Mouse (Mus musculus): Measurements from ENCODE around the gene Il11ra2. TPM values are rescaled to one million over a fixed set of nuclear protein-coding genes. Genes with fewer than 3 reads are reported as not detected.
"Not testable (repeated sequence)": the region's sequence is repeated elsewhere in the genome, so short reads cannot be mapped to it uniquely, and the experiment has no call there.

Il11ra2 gene
- total RNA-seq (2017) = not detected in 2 replicates

DNA sequence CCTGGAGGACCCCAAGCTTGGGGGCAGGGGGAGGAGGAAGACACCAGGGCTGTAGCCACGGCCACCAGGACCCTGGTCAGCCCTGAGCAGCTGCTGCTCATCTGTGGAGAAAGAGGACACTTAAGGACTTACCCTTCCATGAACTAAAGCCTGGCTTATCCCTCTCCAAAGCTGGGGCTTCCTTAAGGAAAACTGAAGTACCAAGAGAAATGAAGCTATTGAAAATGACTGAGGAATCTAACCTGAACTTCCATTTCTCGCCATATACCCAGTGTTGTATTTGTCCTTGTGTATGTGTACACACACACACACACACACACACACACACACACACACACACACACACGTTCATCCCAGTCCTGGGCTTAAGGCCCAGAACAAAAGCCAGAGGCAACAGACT lies at the start of gene Il11ra2:
TSS of gene Il11ra2 (minus strand) at position 101 of the 400 bp plus-strand sequence.
- not testable (repeated sequence) for ATAC-seq (replicated peaks in 1 of 2; ENCODE audit: insufficient read depth in 1 of 2, low FRiP score in 2 of 2, low TSS enrichment in 1 of 2, low read depth in 1 of 2, poor library complexity in 2 of 2, severe bottlenecking in 2 of 2)

DNA sequence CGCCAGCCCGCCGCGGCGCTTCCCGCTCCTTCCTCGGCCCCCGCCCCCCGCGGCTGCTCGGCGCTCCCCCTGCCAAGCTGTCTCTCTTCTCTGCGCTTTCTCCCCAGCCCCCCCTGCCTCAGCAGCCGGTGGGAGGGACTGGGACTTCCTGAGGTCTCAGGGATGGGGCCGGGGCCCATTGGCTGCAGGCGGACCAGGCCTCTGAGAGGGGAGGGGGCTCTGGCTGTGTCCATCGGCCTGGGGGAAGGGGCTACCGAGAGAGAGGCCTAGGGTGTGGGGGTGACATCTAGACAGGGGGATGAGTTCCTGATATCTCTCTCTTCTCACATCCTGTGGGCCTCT lies 20.5 kb upstream of the Il11ra2 start:
- not testable (repeated sequence) for ATAC-seq (replicated peaks in 1 of 2; ENCODE audit: insufficient read depth in 1 of 2, low FRiP score in 2 of 2, low TSS enrichment in 1 of 2, low read depth in 1 of 2, poor library complexity in 2 of 2, severe bottlenecking in 2 of 2)

DNA sequence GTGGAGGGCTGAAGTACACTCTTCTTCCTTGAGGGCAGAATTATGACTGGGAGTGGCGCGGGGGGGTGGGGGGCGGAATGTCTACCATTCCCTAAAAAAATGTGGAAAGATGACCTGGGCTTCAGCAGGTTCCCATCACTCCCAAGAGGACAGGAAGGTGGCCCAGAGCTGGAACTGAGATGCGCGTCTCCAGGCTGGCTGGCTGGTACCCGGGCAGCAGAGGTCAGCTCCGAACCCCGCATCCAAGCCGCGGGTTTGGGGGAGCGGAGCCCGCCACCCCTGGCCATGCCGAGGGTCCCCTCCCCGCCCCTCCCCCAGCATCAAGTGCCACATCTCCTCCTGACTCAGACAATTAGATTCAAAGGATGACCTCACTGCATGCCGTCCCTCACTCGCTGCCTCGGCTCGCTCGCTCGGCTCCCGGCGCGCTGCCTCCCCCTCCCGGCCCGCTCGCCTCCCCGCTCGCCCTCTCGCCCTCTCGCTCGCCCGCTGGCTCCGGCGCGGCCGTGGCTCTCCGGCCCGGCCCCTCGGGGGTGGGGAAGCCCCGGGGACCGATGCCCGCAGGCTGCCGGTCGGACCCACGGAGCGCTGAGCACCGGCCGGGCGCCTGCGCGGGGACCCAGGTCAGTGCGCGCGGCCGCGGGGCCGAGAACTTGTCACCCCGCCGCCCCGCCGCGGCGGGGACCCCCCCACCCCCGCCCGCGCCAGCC lies 19.9 kb upstream of the Il11ra2 start:
- ATAC-seq (replicated peaks in 1 of 2; ENCODE audit: insufficient read depth in 1 of 2, low FRiP score in 2 of 2, low TSS enrichment in 1 of 2, low read depth in 1 of 2, poor library complexity in 2 of 2, severe bottlenecking in 2 of 2) = not testable (repeated sequence)

DNA sequence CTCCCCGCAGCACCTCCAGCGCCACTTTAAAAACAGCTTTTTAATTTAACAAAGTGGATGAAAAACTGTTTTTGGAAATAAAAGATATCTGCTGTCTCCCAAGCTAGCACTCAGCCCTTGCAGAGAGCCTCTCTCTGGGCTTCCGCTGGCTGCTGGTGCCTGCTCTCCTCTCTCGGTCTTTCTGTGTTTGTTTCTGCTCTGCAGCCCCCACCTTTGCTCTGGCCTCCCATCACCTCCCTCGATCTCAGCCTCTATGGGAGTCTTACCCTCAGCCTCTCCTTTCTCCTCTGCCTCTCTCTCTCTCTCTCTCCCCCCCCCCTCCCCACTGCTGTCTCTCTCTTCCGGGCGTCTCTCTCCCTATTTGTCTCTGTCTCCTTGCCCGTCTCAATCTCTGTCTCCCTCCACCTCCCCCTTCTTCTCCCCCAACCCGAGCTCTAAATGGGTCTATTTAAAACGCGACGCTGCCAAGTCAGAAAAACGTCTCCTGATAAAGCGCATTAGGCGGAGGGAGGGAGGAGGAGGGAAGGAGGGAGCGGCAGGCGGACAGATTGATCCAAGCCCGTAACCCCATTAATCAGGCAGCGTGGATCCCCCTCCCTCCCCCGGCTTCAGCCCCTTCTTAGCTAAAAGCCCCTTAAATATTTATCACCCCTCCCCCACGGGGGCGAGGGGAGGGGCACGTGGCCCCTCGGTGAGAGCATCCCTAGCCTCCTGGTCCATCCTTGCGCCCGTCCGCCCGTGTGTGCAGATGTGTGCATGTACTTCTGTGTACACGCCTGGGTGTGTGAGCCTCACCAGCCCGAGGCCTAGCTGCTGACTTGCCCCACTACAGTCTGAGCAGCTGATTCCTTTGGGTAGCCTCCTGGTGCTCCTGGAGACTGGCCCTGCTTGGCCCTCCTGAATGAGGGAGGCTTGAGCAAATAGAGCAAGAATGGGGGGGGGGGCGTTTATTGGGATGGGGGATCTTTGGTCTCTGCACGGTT lies 19.0 kb upstream of the Il11ra2 start:
- not testable (repeated sequence) for ATAC-seq (replicated peaks in 1 of 2; ENCODE audit: insufficient read depth in 1 of 2, low FRiP score in 2 of 2, low TSS enrichment in 1 of 2, low read depth in 1 of 2, poor library complexity in 2 of 2, severe bottlenecking in 2 of 2)

DNA sequence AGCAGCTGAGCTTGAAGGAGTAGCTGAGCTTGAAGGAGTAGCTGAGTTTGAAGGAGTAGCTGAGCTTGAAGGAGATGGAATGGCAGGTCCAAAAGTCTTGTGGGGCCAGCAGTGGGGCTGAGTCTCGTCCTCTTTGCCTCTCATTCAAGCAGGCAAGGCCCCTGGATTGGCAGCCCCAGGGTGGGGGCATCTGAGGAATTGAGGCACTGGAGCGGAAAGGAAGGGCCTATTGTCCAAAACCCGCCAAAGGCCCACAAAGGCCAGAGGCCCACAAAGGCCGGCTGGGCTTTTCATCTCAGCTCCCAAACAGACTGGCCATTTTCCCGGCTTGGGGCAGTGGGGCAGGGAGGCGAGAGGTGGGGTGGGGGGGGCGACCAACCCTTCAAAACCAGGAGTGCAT lies 17.7 kb upstream of the Il11ra2 start:
- ATAC-seq (replicated peaks in 1 of 2; ENCODE audit: insufficient read depth in 1 of 2, low FRiP score in 2 of 2, low TSS enrichment in 1 of 2, low read depth in 1 of 2, poor library complexity in 2 of 2, severe bottlenecking in 2 of 2) = not testable (repeated sequence)

DNA sequence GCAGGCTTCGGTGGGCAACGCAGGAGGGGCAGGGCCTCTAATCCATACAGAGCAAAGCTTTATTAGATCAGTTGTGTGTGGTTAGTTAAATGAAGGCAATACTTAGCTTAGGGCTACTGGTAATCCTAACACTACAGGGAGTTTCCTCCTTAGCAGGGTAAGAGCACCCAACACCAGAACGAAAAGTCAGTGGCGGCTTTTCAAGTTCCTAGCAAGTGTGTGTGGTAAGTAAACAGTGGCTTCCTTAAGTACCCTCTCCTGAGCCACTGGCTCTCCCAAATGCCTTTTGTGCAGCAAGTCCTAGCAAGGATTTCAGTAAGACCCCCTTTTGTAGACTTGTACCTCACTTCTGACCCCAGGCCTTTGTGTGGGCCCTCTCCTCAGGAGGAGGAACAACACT lies 13.7 kb upstream of the Il11ra2 start:
- ATAC-seq (replicated peaks in 1 of 2; ENCODE audit: insufficient read depth in 1 of 2, low FRiP score in 2 of 2, low TSS enrichment in 1 of 2, low read depth in 1 of 2, poor library complexity in 2 of 2, severe bottlenecking in 2 of 2) = not testable (repeated sequence)

DNA sequence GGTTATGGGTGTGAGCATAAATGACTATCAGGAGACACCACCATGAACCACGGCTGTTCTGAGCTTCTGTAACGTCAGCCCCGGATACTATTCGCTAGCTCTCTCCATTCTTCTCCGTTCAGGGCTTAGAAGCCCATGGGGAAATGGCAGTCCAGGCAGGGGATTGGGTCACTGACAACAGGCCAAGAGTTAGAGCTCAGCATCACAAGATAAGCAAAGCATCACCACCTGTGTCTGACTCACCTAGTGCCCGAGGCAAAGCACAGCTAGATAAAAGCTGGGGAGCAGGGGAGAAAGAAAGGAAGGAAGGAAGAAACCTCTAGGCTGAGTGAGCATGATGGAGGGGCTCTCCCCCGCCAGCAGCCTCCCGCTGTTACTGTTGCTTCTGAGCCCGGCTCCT lies 6.7 kb downstream of the Il11ra2 start, which contains the start of gene Ccl27b:
TSS of gene Ccl27b (plus strand) at position 301 of the 400 bp plus-strand sequence.
- ATAC-seq (replicated peaks in 1 of 2; ENCODE audit: insufficient read depth in 1 of 2, low FRiP score in 2 of 2, low TSS enrichment in 1 of 2, low read depth in 1 of 2, poor library complexity in 2 of 2, severe bottlenecking in 2 of 2) = not testable (repeated sequence)

DNA sequence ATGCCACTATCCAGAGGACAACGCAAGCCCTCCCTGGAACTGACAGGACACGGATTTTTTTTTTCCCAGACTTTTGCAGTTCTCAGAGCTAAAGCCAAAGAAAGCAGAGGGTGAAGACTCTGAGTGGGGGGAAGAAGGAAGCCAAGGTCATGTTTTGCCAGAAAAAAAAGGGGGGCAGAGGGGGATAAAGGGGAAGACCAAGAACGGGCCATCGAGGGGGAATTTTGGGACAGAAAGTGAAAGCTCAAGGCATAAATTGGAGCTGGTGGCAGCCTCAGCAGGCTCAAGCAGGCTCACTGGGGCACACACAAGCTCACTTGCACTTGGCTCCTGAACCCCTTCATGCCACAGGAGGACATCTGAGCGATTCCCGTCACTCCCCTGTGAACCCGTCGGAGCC lies 32.3 kb downstream of the Il11ra2 start, which contains the start of gene Gm2564:
TSS of gene Gm2564 (plus strand) at position 301 of the 400 bp plus-strand sequence.
- ATAC-seq (replicated peaks in 1 of 2; ENCODE audit: insufficient read depth in 1 of 2, low FRiP score in 2 of 2, low TSS enrichment in 1 of 2, low read depth in 1 of 2, poor library complexity in 2 of 2, severe bottlenecking in 2 of 2) = not testable (repeated sequence)

DNA sequence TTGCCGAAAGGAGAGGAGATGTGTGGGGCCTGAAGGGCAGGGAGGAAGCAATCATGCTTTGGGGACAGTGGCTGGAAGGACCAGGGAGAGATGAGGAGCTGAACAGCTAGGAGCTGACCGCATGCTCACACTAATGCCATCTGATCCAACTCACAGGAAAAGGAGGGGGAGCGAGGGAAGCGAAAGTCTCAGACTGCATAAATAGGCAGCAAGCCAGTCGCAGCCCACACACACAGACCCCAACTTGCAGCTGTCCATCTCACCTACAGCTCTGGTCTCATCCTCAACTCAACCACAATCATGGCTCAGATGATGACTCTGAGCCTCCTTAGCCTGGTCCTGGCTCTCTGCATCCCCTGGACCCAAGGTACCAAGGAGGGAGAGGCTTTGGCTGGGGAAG lies 49.8 kb downstream of the Il11ra2 start, which contains the start of gene Gm10591:
TSS of gene Gm10591 (plus strand) at position 301 of the 400 bp plus-strand sequence.
- ATAC-seq (replicated peaks in 1 of 2; ENCODE audit: insufficient read depth in 1 of 2, low FRiP score in 2 of 2, low TSS enrichment in 1 of 2, low read depth in 1 of 2, poor library complexity in 2 of 2, severe bottlenecking in 2 of 2) = not testable (repeated sequence)

Other genes with a start within 250 kb of the Il11ra2 start
- gene Gm21586, start 222.5 kb downstream of the Il11ra2 start, total RNA-seq (2017) = not detected in 2 replicates
- gene Gm2163, start 195.1 kb downstream of the Il11ra2 start, total RNA-seq (2017) = 0.38 and 1.3 TPM in 2 replicates
- 0.30 TPM in 1 of 2 replicates, not detected in the other for gene Fam205a2, start 133.7 kb downstream of the Il11ra2 start, total RNA-seq (2017)
- gene Gm10591, start 49.7 kb downstream of the Il11ra2 start, total RNA-seq (2017) = not detected in 2 replicates
- gene Gm2564, start 32.2 kb downstream of the Il11ra2 start, total RNA-seq (2017) = 0.88 TPM in 1 of 2 replicates, not detected in the other
- gene Ccl27b, start 6.6 kb downstream of the Il11ra2 start, total RNA-seq (2017) = not detected in 2 replicates
- not detected in 2 replicates for gene 4930578G10Rik, start 73.7 kb upstream of the Il11ra2 start, total RNA-seq (2017)
- gene Ccl19, start 94.7 kb upstream of the Il11ra2 start, total RNA-seq (2017) = not detected in 2 replicates
- gene Ccl21a, start 112.1 kb upstream of the Il11ra2 start, total RNA-seq (2017) = not detected in 2 replicates
- not detected in 2 replicates for gene Fam205a1, start 192.0 kb upstream of the Il11ra2 start, total RNA-seq (2017)
- not detected in 2 replicates for gene Gm12394, start 194.9 kb upstream of the Il11ra2 start, total RNA-seq (2017)
- gene Fam205c, start 212.3 kb upstream of the Il11ra2 start, total RNA-seq (2017) = not detected in 2 replicates

Data from hematopoietic stem cell, adult 5-6 weeks (primary cell).